Mouse (Mus musculus) forebrain, embryonic 11.5 days (tissue): ENCODE data around the gene Dock3. TPM values are rescaled to one million over a fixed set of nuclear protein-coding genes. Genes with fewer than 3 reads are reported as not detected.

ENCODE experiments used
- ATAC-seq: fragments of 200-750 bp; cut with Nextera tagmentation; replicated peaks from 2 replicates; pipeline ENCODE4 v1.8.0; 2017; ENCODE audit warnings: moderate TSS enrichment; ENCODE audit not compliant: low FRiP score
- DNase-seq: peaks from one replicate; pipeline ENCODE4 v3.0.0-alpha.2; 2017; ENCODE audit warnings: low spot score
- H3K27ac ChIP-seq: fragments of 300-500 bp; sonication (generic); 2 replicates; pipeline ENCODE4 v1.5.1; 2014; ENCODE audit warnings: low read depth, low read length
- H3K27me3 ChIP-seq: fragments of 300-500 bp; sonication (generic); 2 replicates; pipeline ENCODE4 v1.6.1; 2014; ENCODE audit warnings: mild to moderate bottlenecking, low read length, mixed read lengths; ENCODE audit not compliant: control insufficient read depth, insufficient read depth
- H3K36me3 ChIP-seq: fragments of 300-500 bp; sonication (generic); 2 replicates; pipeline ENCODE4 v1.6.1; 2014; ENCODE audit warnings: mild to moderate bottlenecking, low read length, moderate library complexity, mixed read lengths; ENCODE audit not compliant: control insufficient read depth, insufficient read depth
- H3K4me1 ChIP-seq: fragments of 300-500 bp; sonication (generic); replicated peaks from 2 replicates; pipeline ENCODE4 v1.6.1; 2014; ENCODE audit warnings: low read length, mixed read lengths; ENCODE audit not compliant: control insufficient read depth, insufficient read depth
- H3K4me2 ChIP-seq: fragments of 300-500 bp; sonication (generic); 2 replicates; pipeline ENCODE4 v1.6.1; 2014; ENCODE audit warnings: low read depth, mild to moderate bottlenecking, low read length, moderate library complexity, mixed read lengths; ENCODE audit not compliant: severe bottlenecking
- H3K4me3 ChIP-seq: fragments of 300-500 bp; sonication (generic); 2 replicates; pipeline ENCODE4 v1.5.1; 2014; ENCODE audit warnings: low read depth, low read length
- H3K9ac ChIP-seq: fragments of 300-500 bp; sonication (generic); 2 replicates; pipeline ENCODE4 v1.6.1; 2014; ENCODE audit warnings: low read length
- H3K9me3 ChIP-seq: fragments of 300-500 bp; sonication (generic); 2 replicates; pipeline ENCODE4 v1.6.1; 2016; ENCODE audit warnings: low read length, mixed read lengths; ENCODE audit not compliant: control insufficient read depth
- WGBS: fragments of 180-500 bp; shearing (Covaris S2); extraction: QIAGEN DNeasy Blood & Tissue Kit; methylation state at CpG from one replicate; pipeline ENCODE4 v1.1.7; 2014; 5-methylcytosine and 5-hydroxymethylcytosine counted together
- polyA plus RNA-seq: library from polyadenylated mRNA; unstranded; fragments of >200 nt; fragmentation: Nextera tagmentation; extraction: Ambion mirVana; gene quantifications from 2 replicates; pipeline ENCODE4 v1.2.1, GENCODE M21; 2014

Dock3 gene
- polyA plus RNA-seq, 1 experiment from 2014 or later = 12.1 TPM

GRCm38 (mm10) chr9:107274751-107275150, 43.0 kb upstream of the Dock3 start:
- Histone ChIP-seq H3K4me1 (0 out of 2 replicates have a peak, but pooled peaks cover under 1% of the 10 kb centered on the region), H3K27me3 (no peaks in the 10 kb centered on the region), H3K4me3 (no peak overlapping the region), H3K27ac (no peak overlapping the region), H3K36me3 (no peaks in the 10 kb centered on the region), H3K9me3 (no peaks in the 10 kb centered on the region), H3K9ac (no peak overlapping the region), H3K4me2 (no peak overlapping the region)
- no peak for ATAC-seq
- WGBS = 78% methylated on average over 6 of the region's 6 CpGs
- no peak for DNase-seq

- H3K36me3 ChIP-seq = no peaks in the 10 kb centered on the region
- H3K4me2 ChIP-seq = no peak overlapping the region
- ATAC-seq = no peak
- no peak overlapping the region for H3K27ac ChIP-seq
- no peak overlapping the region for H3K9ac ChIP-seq
- H3K27me3 ChIP-seq = no peaks in the 10 kb centered on the region
- WGBS = 77% methylated on average over 10 of the region's 10 CpGs
- H3K4me3 ChIP-seq = no peak overlapping the region
- no peak for DNase-seq
- no peaks in the 10 kb centered on the region for H3K9me3 ChIP-seq
- no peaks in the 10 kb centered on the region for H3K4me1 ChIP-seq
Measured at GRCm38 (mm10) chr9:107273184-107273583, 41.5 kb upstream of the Dock3 start.

- H3K27me3 ChIP-seq = no peaks in the 10 kb centered on the region
- H3K4me1 ChIP-seq = no peaks in the 10 kb centered on the region
- no peak overlapping the region for H3K9ac ChIP-seq
- no peak overlapping the region for H3K4me2 ChIP-seq
- no peak overlapping the region for H3K27ac ChIP-seq
- H3K4me3 ChIP-seq = no peak overlapping the region
- 83% methylated on average over 4 of the region's 4 CpGs for WGBS
- DNase-seq (no peak), ATAC-seq (no peak)
- no peaks in the 10 kb centered on the region for H3K36me3 ChIP-seq
- H3K9me3 ChIP-seq = no peaks in the 10 kb centered on the region
Measured at GRCm38 (mm10) chr9:107272284-107272683, 40.6 kb upstream of the Dock3 start.

GRCm38 (mm10) chr9:107271177-107271938, 39.6 kb upstream of the Dock3 start:
- ATAC-seq (no peak), DNase-seq (no peak)
- Histone ChIP-seq H3K4me1 (no peaks in the 10 kb centered on the region), H3K27me3 (no peaks in the 10 kb centered on the region), H3K9ac (no peak overlapping the region), H3K27ac (no peak overlapping the region), H3K36me3 (no peaks in the 10 kb centered on the region), H3K4me3 (no peak overlapping the region), H3K4me2 (no peak overlapping the region), H3K9me3 (no peaks in the 10 kb centered on the region)
- WGBS = 80% methylated on average over 7 of the region's 7 CpGs

- no peak overlapping the region for H3K27ac ChIP-seq
- H3K9ac ChIP-seq = no peak overlapping the region
- WGBS = 97% methylated on average over 1 of the region's 1 CpGs
- H3K4me1 ChIP-seq = no peaks in the 10 kb centered on the region
- no peaks in the 10 kb centered on the region for H3K9me3 ChIP-seq
- no peak overlapping the region for H3K4me2 ChIP-seq
- H3K36me3 ChIP-seq = no peaks in the 10 kb centered on the region
- DNase-seq (no peak), ATAC-seq (no peak)
- no peak overlapping the region for H3K4me3 ChIP-seq
- no peaks in the 10 kb centered on the region for H3K27me3 ChIP-seq
Measured at GRCm38 (mm10) chr9:107269772-107270171, 38.1 kb upstream of the Dock3 start.

GRCm38 (mm10) chr9:107267721-107268402, 36.2 kb upstream of the Dock3 start:
- no peak for ATAC-seq
- no peaks in the 10 kb centered on the region for H3K9me3 ChIP-seq
- no peak overlapping the region for H3K4me3 ChIP-seq
- H3K4me1 ChIP-seq = no peaks in the 10 kb centered on the region
- H3K4me2 ChIP-seq = no peak overlapping the region
- DNase-seq = no peak
- 68% methylated on average over 4 of the region's 4 CpGs for WGBS
- no peak overlapping the region for H3K9ac ChIP-seq
- no peaks in the 10 kb centered on the region for H3K27me3 ChIP-seq
- no peaks in the 10 kb centered on the region for H3K36me3 ChIP-seq
- H3K27ac ChIP-seq = no peak overlapping the region

- 87% methylated on average over 1 of the region's 1 CpGs for WGBS
- H3K4me1 ChIP-seq = no peaks in the 10 kb centered on the region
- H3K27me3 ChIP-seq = no peaks in the 10 kb centered on the region
- H3K27ac ChIP-seq = no peak overlapping the region
- no peaks in the 10 kb centered on the region for H3K36me3 ChIP-seq
- ATAC-seq (no peak), DNase-seq (no peak)
- H3K9ac ChIP-seq = no peak overlapping the region
- no peaks in the 10 kb centered on the region for H3K9me3 ChIP-seq
- H3K4me3 ChIP-seq = no peak overlapping the region
- no peak overlapping the region for H3K4me2 ChIP-seq
Measured at GRCm38 (mm10) chr9:107267028-107267427, 35.3 kb upstream of the Dock3 start.

GRCm38 (mm10) chr9:107264731-107265130, 33.0 kb upstream of the Dock3 start:
- H3K27me3 ChIP-seq = no peaks in the 10 kb centered on the region
- H3K27ac ChIP-seq = no peak overlapping the region
- DNase-seq (no peak), ATAC-seq (no peak)
- no peaks in the 10 kb centered on the region for H3K9me3 ChIP-seq
- H3K4me1 ChIP-seq = no peaks in the 10 kb centered on the region
- no peaks in the 10 kb centered on the region for H3K36me3 ChIP-seq
- no peak overlapping the region for H3K4me3 ChIP-seq
- WGBS = 74% methylated on average over 3 of the region's 3 CpGs
- H3K4me2 ChIP-seq = no peak overlapping the region
- no peak overlapping the region for H3K9ac ChIP-seq

- no peaks in the 10 kb centered on the region for H3K36me3 ChIP-seq
- no peak overlapping the region for H3K27ac ChIP-seq
- WGBS = 95% methylated on average over 5 of the region's 5 CpGs
Measured at GRCm38 (mm10) chr9:107263912-107264311, 32.2 kb upstream of the Dock3 start.

More at GRCm38 (mm10) chr9:107263912-107264311, 32.2 kb upstream of the Dock3 start:
- DNase-seq (no peak), ATAC-seq (no peak)
- H3K4me3 ChIP-seq = no peak overlapping the region
- H3K9ac ChIP-seq = no peak overlapping the region
- no peak overlapping the region for H3K4me2 ChIP-seq
- no peaks in the 10 kb centered on the region for H3K27me3 ChIP-seq
- no peaks in the 10 kb centered on the region for H3K9me3 ChIP-seq
- H3K4me1 ChIP-seq = no peaks in the 10 kb centered on the region
